In genomic region chr2:93280117-93280620, GRCm38 (mm10) we compare ENCODE assay signal across 13 mouse cellular contexts. TPM values are rescaled to one million over a fixed set of nuclear protein-coding genes. Genes with fewer than 3 reads are reported as not detected.
A peak's percentile ranks its signal among the peaks of the same experiment; 100 is the strongest.
DNase-seq lines count a peak whose midpoint lies in the region; ATAC-seq and TF ChIP-seq lines count a peak whose summit lies in the region.
"Had no signal": no experiment of that assay in that cellular context is flagged by ENCODE, and none has a peak within 500 bp of the region (broad histone marks: within the 10 kb centered on the region; RNA-seq: fewer than 3 reads in every experiment).

No protein-coding gene starts in this region.

- no peak for DNase-seq in forebrain, embryonic 10.5 days (ENCODE audit: extremely low spot score, low spot score)
- DNase-seq in forebrain, postnatal 0 days: no peak
- peak; percentile 84 for DNase-seq in brain, embryonic 14.5 days (ENCODE audit: low read depth)
- DNase-seq in midbrain, embryonic 11.5 days (ENCODE audit: low spot score, missing footprints): peak; percentile 88
- DNase-seq in gastrocnemius, postnatal 25 days: no peak
- DNase-seq in ovary, postnatal 10 days (ENCODE audit: low spot score): no peak
- no peak for DNase-seq in embryo, embryonic 9.5 days (ENCODE audit: extremely low spot score)
- DNase-seq: cerebellum, adult 8-10 months; kidney, postnatal 14 days had no signal

- 57% methylated on average over 2 of the region's 2 CpGs for WGBS in forebrain, embryonic 10.5 days
- WGBS in forebrain, postnatal 0 days: 25% methylated on average over 2 of the region's 2 CpGs
- 9% methylated on average over 2 of the region's 2 CpGs for WGBS in forebrain, embryonic 15.5 days
- 48% methylated on average over 2 of the region's 2 CpGs for WGBS in midbrain, embryonic 11.5 days

- no peaks in the 10 kb centered on the region; the same call in 1 of the 2 replicates for H3K27me3 ChIP-seq in forebrain, embryonic 10.5 days (ENCODE audit: poor library complexity, severe bottlenecking)
- H3K27me3 ChIP-seq in forebrain, postnatal 0 days (ENCODE audit: insufficient read depth, low read length): no peaks in the 10 kb centered on the region
- H3K27me3 ChIP-seq in forebrain, embryonic 15.5 days: no peaks in the 10 kb centered on the region
- no peaks in the 10 kb centered on the region for H3K27me3 ChIP-seq in midbrain, embryonic 11.5 days (ENCODE audit: control insufficient read depth, insufficient read depth, low read length)
- H3K27me3 ChIP-seq: heart, embryonic 15.5 days had no signal

- no peak overlapping the region for H3K4me3 ChIP-seq in forebrain, embryonic 10.5 days
- H3K4me3 ChIP-seq in forebrain, postnatal 0 days (ENCODE audit: low read depth, low read length): no peak overlapping the region
- H3K4me3 ChIP-seq in forebrain, embryonic 15.5 days: no peak overlapping the region
- H3K4me3 ChIP-seq in midbrain, embryonic 11.5 days (ENCODE audit: low read depth, low read length): no peak overlapping the region
- H3K4me3 ChIP-seq: heart, embryonic 15.5 days had no signal

- no peaks in the 10 kb centered on the region for H3K9me3 ChIP-seq in forebrain, embryonic 10.5 days
- H3K9me3 ChIP-seq in forebrain, postnatal 0 days (ENCODE audit: low read length): no peaks in the 10 kb centered on the region
- no peaks in the 10 kb centered on the region for H3K9me3 ChIP-seq in forebrain, embryonic 15.5 days
- H3K9me3 ChIP-seq in midbrain, embryonic 11.5 days (ENCODE audit: control insufficient read depth, low read length): no peaks in the 10 kb centered on the region
- H3K9me3 ChIP-seq: heart, embryonic 15.5 days had no signal

- no peak for ATAC-seq in forebrain, postnatal 0 days
- no peak for ATAC-seq in forebrain, embryonic 15.5 days (replicated peaks)
- ATAC-seq in midbrain, embryonic 11.5 days (ENCODE audit: low FRiP score): peak; percentile 17; the same call in 1 of the 2 replicates
- ATAC-seq: inflammation-experienced regulatory T-cells, adult 6 months had no signal

- peaks cover 99% of the 10 kb centered on the region for H3K4me1 ChIP-seq in forebrain, embryonic 10.5 days
- H3K4me1 ChIP-seq in forebrain, postnatal 0 days (ENCODE audit: insufficient read depth): no peaks in the 10 kb centered on the region
- peaks cover 59% of the 10 kb centered on the region for H3K4me1 ChIP-seq in forebrain, embryonic 15.5 days
- H3K4me1 ChIP-seq in midbrain, embryonic 11.5 days (ENCODE audit: control insufficient read depth, insufficient read depth, low read length): peaks cover 73% of the 10 kb centered on the region

- TF ChIP-seq CTCF in forebrain, postnatal 0 days (IDR thresholded peaks at IDR 0.05; ENCODE audit: low read depth): no peak
- no peak for TF ChIP-seq CTCF in brain, embryonic 14.5 days (IDR thresholded peaks at IDR 0.05; ENCODE audit: borderline replicate concordance, extremely low read depth, insufficient read depth, insufficient read length)

- H3K27ac ChIP-seq in forebrain, embryonic 10.5 days: peak overlapping the region; percentile 86
- no peak overlapping the region for H3K27ac ChIP-seq in forebrain, postnatal 0 days (ENCODE audit: low read depth, low read length)
- peak overlapping the region; percentile 75 for H3K27ac ChIP-seq in forebrain, embryonic 15.5 days (replicated peaks)
- H3K27ac ChIP-seq in midbrain, embryonic 11.5 days (ENCODE audit: low read depth, low read length): peak overlapping the region; percentile 76

- H3K4me2 ChIP-seq in forebrain, postnatal 0 days (ENCODE audit: low read depth): no peak overlapping the region
- H3K4me2 ChIP-seq in forebrain, embryonic 15.5 days (replicated peaks): no peak overlapping the region
- no peak overlapping the region for H3K4me2 ChIP-seq in midbrain, embryonic 11.5 days
- H3K4me2 ChIP-seq: heart, embryonic 15.5 days had no signal

- TF ChIP-seq POLR2A in brain, embryonic 14.5 days (IDR thresholded peaks at IDR 0.05; ENCODE audit: borderline replicate concordance, extremely low read depth, insufficient read depth, insufficient read length, poor library complexity, severe bottlenecking): no peak

- peaks cover 24% of the 10 kb centered on the region for H3K36me3 ChIP-seq in forebrain, embryonic 10.5 days (replicated peaks)
- H3K36me3 ChIP-seq in forebrain, postnatal 0 days (ENCODE audit: insufficient read depth): no peaks in the 10 kb centered on the region
- no peaks in the 10 kb centered on the region for H3K36me3 ChIP-seq in forebrain, embryonic 15.5 days
- H3K36me3 ChIP-seq in midbrain, embryonic 11.5 days (ENCODE audit: control insufficient read depth, insufficient read depth, low read length): no peaks in the 10 kb centered on the region
- H3K36me3 ChIP-seq: heart, embryonic 15.5 days had no signal

- H3K9ac ChIP-seq in forebrain, postnatal 0 days: no peak overlapping the region
- H3K9ac ChIP-seq in forebrain, embryonic 15.5 days (replicated peaks): no peak overlapping the region
- H3K9ac ChIP-seq in midbrain, embryonic 11.5 days (ENCODE audit: low read length): peak overlapping the region; percentile 27; the same call in 1 of the 2 replicates
- H3K9ac ChIP-seq: heart, embryonic 15.5 days had no signal

RNA-seq across cellular contexts. Expression of gene Tspan18, which starts 54.1 kb away (rescaled TPM):
- polyA plus RNA-seq in forebrain, embryonic 10.5 days (2016; fragmentation: Nextera tagmentation; extraction: Ambion mirVana): 30.1 and 31.4 TPM in 2 replicates
- 14.8 and 23.1 TPM in 2 replicates for total RNA-seq in forebrain, postnatal 0 days (2014; rRNA removed)
- 14.4 and 18.1 TPM in 2 replicates for polyA plus RNA-seq in forebrain, postnatal 0 days (2015; fragmentation: Nextera tagmentation; extraction: Ambion mirVana)
- polyA plus RNA-seq in brain, embryonic 14.5 days (2012; rRNA removed): 25.3 and 43.9 TPM in 2 replicates
- polyA plus RNA-seq in forebrain, embryonic 15.5 days (2015; fragmentation: Nextera tagmentation; extraction: Ambion mirVana): 16.5 and 16.9 TPM in 2 replicates
- 47.9 and 48.7 TPM in 2 replicates for polyA plus RNA-seq in midbrain, embryonic 11.5 days (2014; fragmentation: Nextera tagmentation; extraction: Ambion mirVana)
- total RNA-seq in gastrocnemius, postnatal 25 days (2021): 1 to 10 TPM; 3.8 TPM
- total RNA-seq: monocyte, adult 5-6 weeks had no signal
- polyA plus RNA-seq: inflammation-experienced regulatory T-cells, adult 6 months had no signal

Comparison
In these comparisons a context has a peak if more than half of its experiments do, and no peak if none do; other contexts are left out.
1. DNase-seq: peak in brain, embryonic 14.5 days (single experiment) and midbrain, embryonic 11.5 days (single experiment); none in forebrain, embryonic 10.5 days (single experiment), forebrain, postnatal 0 days (single experiment), gastrocnemius, postnatal 25 days (single experiment), ovary, postnatal 10 days (single experiment) and embryo, embryonic 9.5 days (single experiment).